Mouse (Mus musculus) ES-E14 (cell line): ENCODE measurements around the gene Sec16a. TPM values are rescaled to one million over a fixed set of nuclear protein-coding genes. Genes with fewer than 3 reads are reported as not detected.

Source experiments
- DNase-seq: peaks from one replicate; pipeline ENCODE4 v3.0.0-alpha.2; 2013; ENCODE audit warnings: low read depth, low spot score
- H3K27ac ChIP-seq: 2 replicates; pipeline ENCODE4 v1.5.1; 2012; ENCODE audit warnings: low read depth, mild to moderate bottlenecking, low read length, moderate library complexity, mixed read lengths; ENCODE audit not compliant: poor library complexity, insufficient read depth, severe bottlenecking
- H3K36me3 ChIP-seq: 2 replicates; pipeline ENCODE4 v1.6.1; 2012; ENCODE audit warnings: mild to moderate bottlenecking, low read length, moderate library complexity, mixed read lengths; ENCODE audit not compliant: control insufficient read depth, poor library complexity, insufficient read depth, severe bottlenecking
- H3K4me1 ChIP-seq, 2 experiments: fragments of 150-350 bp in 1 of 2; sonication (generic) in 1 of 2; 2 replicates each; pipeline ENCODE4 v1.6.1; 2012; ENCODE audit warnings: low read length in 2 of 2, mild to moderate bottlenecking in 1 of 2, mixed read lengths in 1 of 2; ENCODE audit not compliant: control insufficient read depth in 2 of 2, insufficient read depth in 2 of 2, poor library complexity in 1 of 2
- H3K4me3 ChIP-seq, 2 experiments: fragments of 150-350 bp in 1 of 2; sonication (generic) in 1 of 2; 2 replicates each; pipeline ENCODE4 v1.5.1; 2012; ENCODE audit warnings: low read length in 2 of 2, low read depth in 1 of 2, mild to moderate bottlenecking in 1 of 2, mixed read lengths in 1 of 2; ENCODE audit not compliant: insufficient read depth in 1 of 2, poor library complexity in 1 of 2, severe bottlenecking in 1 of 2
- H3K9ac ChIP-seq: 2 replicates; pipeline ENCODE4 v1.6.1; 2012; ENCODE audit warnings: low read depth, mild to moderate bottlenecking, low read length, mixed read lengths; ENCODE audit not compliant: poor library complexity, insufficient read depth, severe bottlenecking
- H3K9me3 ChIP-seq: fragments of 150-350 bp; sonication (generic); 2 replicates; pipeline ENCODE4 v1.6.1; 2012; ENCODE audit warnings: low read depth, mild to moderate bottlenecking, low read length; ENCODE audit not compliant: control insufficient read depth, insufficient read depth
- CHD2 ChIP-seq: IDR thresholded peaks from 2 replicates; pipeline ENCODE4 v1.6.1; 2014; ENCODE audit warnings: mild to moderate bottlenecking, low read depth, low read length, inconsistent platforms
- HCFC1 ChIP-seq: IDR thresholded peaks from 2 replicates; pipeline ENCODE4 v1.6.1; 2012; ENCODE audit warnings: low read length, inconsistent platforms, borderline replicate concordance; ENCODE audit not compliant: insufficient read depth
- MAFK ChIP-seq: IDR thresholded peaks from 2 replicates; pipeline ENCODE4 v1.6.1; 2014; ENCODE audit warnings: mild to moderate bottlenecking, low read depth, low read length, inconsistent platforms; ENCODE audit not compliant: insufficient read depth
- ZC3H11A ChIP-seq: IDR thresholded peaks from 2 replicates; pipeline ENCODE4 v1.6.1; 2012; ENCODE audit warnings: low read depth, mild to moderate bottlenecking, inconsistent platforms, low read length, borderline replicate concordance
- ZNF384 ChIP-seq: IDR thresholded peaks from 2 replicates; pipeline ENCODE4 v1.6.1; 2012; ENCODE audit warnings: low read depth, low read length, inconsistent platforms
- in situ Hi-C, 2 experiments: fragments of 600-800 bp; cut with MboI; formaldehyde crosslinking; loops; one replicate each; pipeline ENCODE4 v1.15.1; 2025; ENCODE audit warnings: low sequenced_read_pairs in 2 of 2, inconsistent platforms in 1 of 2; ENCODE audit not compliant: unreplicated experiment in 2 of 2
- total RNA-seq: library from RNA; depleted of rRNA; stranded (reverse); fragments of 300-350 nt; gene quantifications from 2 replicates; pipeline ENCODE4 v1.2.3, GENCODE M21; 2012

The Sec16a gene
- total RNA-seq, 1 experiment = 47.3 TPM

GRCm38 (mm10) chr2:26488535-26489135 is 43.6 kb upstream of the Sec16a start:
- H3K9me3 ChIP-seq = no peaks in the 10 kb centered on the region
- H3K4me3 ChIP-seq = no peak overlapping the region
- in situ Hi-C loops = no loop called here
- TF ChIP-seq ZC3H11A (no peak), HCFC1 (no peak), CHD2 (no peak), ZNF384 (no peak), MAFK (no peak)
- H3K9ac ChIP-seq = no peak overlapping the region
- peaks cover 4 to 39% of the 10 kb centered on the region in 2 experiments; a peak in 3 of 4 replicates for H3K4me1 ChIP-seq
- no peak overlapping the region for H3K27ac ChIP-seq
- H3K36me3 ChIP-seq = peaks cover 5% of the 10 kb centered on the region; the same call in 1 of the 2 replicates
- DNase-seq = no peak

- Histone ChIP-seq H3K27ac (no peak overlapping the region), H3K36me3 (peaks cover 7% of the 10 kb centered on the region; the same call in 1 of the 2 replicates), H3K4me1 (peaks cover 4 to 32% of the 10 kb centered on the region in 2 experiments; a peak in 3 of 4 replicates), H3K4me3 (no peak overlapping the region), H3K9me3 (no peaks in the 10 kb centered on the region), H3K9ac (no peak overlapping the region)
- no peak for DNase-seq
- TF ChIP-seq ZC3H11A = no peak
- no peak for TF ChIP-seq ZNF384
- no peak for TF ChIP-seq HCFC1
- no peak for TF ChIP-seq MAFK
- no peak for TF ChIP-seq CHD2
- in situ Hi-C loops = no loop called here
Observed at GRCm38 (mm10) chr2:26487322-26488021, 42.5 kb upstream of the Sec16a start.

GRCm38 (mm10) chr2:26486835-26487321 is 41.9 kb upstream of the Sec16a start:
- H3K4me3 ChIP-seq = no peak overlapping the region
- no peak overlapping the region for H3K9ac ChIP-seq

GRCm38 (mm10) chr2:26486264-26486810 is 41.3 kb upstream of the Sec16a start:
- no peak overlapping the region for H3K4me3 ChIP-seq
- no peak overlapping the region for H3K9ac ChIP-seq
- in situ Hi-C loops = no loop called here
- DNase-seq = no peak
- no peak overlapping the region for H3K27ac ChIP-seq
- peaks cover 13% of the 10 kb centered on the region for H3K36me3 ChIP-seq
- no peaks in the 10 kb centered on the region for H3K9me3 ChIP-seq
- H3K4me1 ChIP-seq = peaks cover 4 to 32% of the 10 kb centered on the region in 2 experiments; a peak in 3 of 4 replicates
- TF ChIP-seq CHD2 (no peak), ZNF384 (no peak), ZC3H11A (no peak), MAFK (no peak), HCFC1 (no peak)

More at GRCm38 (mm10) chr2:26486835-26487321, 41.9 kb upstream of the Sec16a start:
- H3K27ac ChIP-seq = no peak overlapping the region
- H3K36me3 ChIP-seq = peaks cover 7% of the 10 kb centered on the region; the same call in 1 of the 2 replicates
- H3K9me3 ChIP-seq = no peaks in the 10 kb centered on the region
- H3K4me1 ChIP-seq = peaks cover 4 to 32% of the 10 kb centered on the region in 2 experiments; a peak in 3 of 4 replicates
- DNase-seq = no peak
- in situ Hi-C loops = no loop called here
- TF ChIP-seq HCFC1 (no peak), ZC3H11A (no peak), MAFK (no peak), CHD2 (no peak), ZNF384 (no peak)
